Mouse (Mus musculus): Measurements from ENCODE around the gene Hist1h4d. TPM values are rescaled to one million over a fixed set of nuclear protein-coding genes. Genes with fewer than 3 reads are reported as not detected.
"Not testable (repeated sequence)": the region's sequence is repeated elsewhere in the genome, so short reads cannot be mapped to it uniquely, and the experiment has no call there.

The Hist1h4d gene
- polyA plus RNA-seq, 1 experiment = not detected

- Histone ChIP-seq H3K27ac (ENCODE audit: insufficient read depth, low read depth, low read length) (peak within 1 kb of the TSS; percentile 82), H3K4me1 (ENCODE audit: control insufficient read depth, insufficient read depth, low read length) (peaks cover 6% of the 10 kb centered on the region), H3K4me3 (ENCODE audit: insufficient read depth, low read depth, low read length) (peak within 1 kb of the TSS; percentile 67)
- under 1% methylated on average over 18 of the region's 18 CpGs for WGBS
- no peak for TF ChIP-seq CTCF (IDR thresholded peaks at IDR 0.05; ENCODE audit: insufficient read depth, low read depth, low read length)
- no peak for TF ChIP-seq POLR2A (IDR thresholded peaks at IDR 0.05; ENCODE audit: insufficient read depth, low read depth, low read length)
These were observed 6.0 kb upstream of the Hist1h4d start, which contains the start of gene Hist1h3d for GRCm38 (mm10) chr13:23575271-23575851. Gene Hist1h3d (plus strand): TSS chr13:23575763.

GRCm38 (mm10) chr13:23575864-23576313 lies 5.5 kb upstream of the Hist1h4d start:
- peak overlapping the region; percentile 67 for H3K4me3 ChIP-seq (ENCODE audit: insufficient read depth, low read depth, low read length)
- peak overlapping the region; percentile 82 for H3K27ac ChIP-seq (ENCODE audit: insufficient read depth, low read depth, low read length)
- WGBS = 2% methylated on average over 15 of the region's 40 CpGs
- not testable (repeated sequence) for H3K4me1 ChIP-seq (ENCODE audit: control insufficient read depth, insufficient read depth, low read length)

GRCm38 (mm10) chr13:23576351-23576881 lies 5.0 kb upstream of the Hist1h4d start:
- Histone ChIP-seq H3K4me3 (ENCODE audit: insufficient read depth, low read depth, low read length) (peak overlapping the region; percentile 14; the same call in 1 of the 2 replicates), H3K4me1 (ENCODE audit: control insufficient read depth, insufficient read depth, low read length) (peaks cover 6% of the 10 kb centered on the region), H3K27ac (ENCODE audit: insufficient read depth, low read depth, low read length) (no peak overlapping the region)
- no peak for TF ChIP-seq POLR2A (IDR thresholded peaks at IDR 0.05; ENCODE audit: insufficient read depth, low read depth, low read length)
- no peak for TF ChIP-seq CTCF (IDR thresholded peaks at IDR 0.05; ENCODE audit: insufficient read depth, low read depth, low read length)
- 26% methylated on average over 7 of the region's 7 CpGs for WGBS

- Histone ChIP-seq H3K27ac (ENCODE audit: insufficient read depth, low read depth, low read length) (no peak overlapping the region), H3K4me3 (ENCODE audit: insufficient read depth, low read depth, low read length) (no peak overlapping the region), H3K4me1 (ENCODE audit: control insufficient read depth, insufficient read depth, low read length) (peaks cover 6% of the 10 kb centered on the region)
- 52% methylated on average over 6 of the region's 6 CpGs for WGBS
- TF ChIP-seq POLR2A (IDR thresholded peaks at IDR 0.05; ENCODE audit: insufficient read depth, low read depth, low read length) (no peak), CTCF (IDR thresholded peaks at IDR 0.05; ENCODE audit: insufficient read depth, low read depth, low read length) (no peak)
These were observed 4.3 kb upstream of the Hist1h4d start for GRCm38 (mm10) chr13:23576906-23577639.

GRCm38 (mm10) chr13:23577835-23578234 lies 3.6 kb upstream of the Hist1h4d start:
- TF ChIP-seq CTCF (IDR thresholded peaks at IDR 0.05; ENCODE audit: insufficient read depth, low read depth, low read length) = no peak
- no peak for TF ChIP-seq POLR2A (IDR thresholded peaks at IDR 0.05; ENCODE audit: insufficient read depth, low read depth, low read length)
- no peak overlapping the region for H3K27ac ChIP-seq (ENCODE audit: insufficient read depth, low read depth, low read length)
- H3K4me3 ChIP-seq (ENCODE audit: insufficient read depth, low read depth, low read length) = no peak overlapping the region
- WGBS = 92% methylated on average over 1 of the region's 1 CpGs
- H3K4me1 ChIP-seq (ENCODE audit: control insufficient read depth, insufficient read depth, low read length) = peaks cover 8% of the 10 kb centered on the region

- Histone ChIP-seq H3K4me3 (ENCODE audit: insufficient read depth, low read depth, low read length) (no peak overlapping the region; the same call in 1 of the 2 replicates), H3K4me1 (ENCODE audit: control insufficient read depth, insufficient read depth, low read length) (peaks cover 3% of the 10 kb centered on the region; the same call in 1 of the 2 replicates), H3K27ac (ENCODE audit: insufficient read depth, low read depth, low read length) (peak overlapping the region; percentile 45; the same call in 1 of the 2 replicates)
- WGBS = 13% methylated on average over 6 of the region's 6 CpGs
- TF ChIP-seq POLR2A (IDR thresholded peaks at IDR 0.05; ENCODE audit: insufficient read depth, low read depth, low read length) (no peak), CTCF (IDR thresholded peaks at IDR 0.05; ENCODE audit: insufficient read depth, low read depth, low read length) (no peak)
These were observed 1.0 kb downstream of the Hist1h4d start for GRCm38 (mm10) chr13:23582219-23583056.

- Histone ChIP-seq H3K4me3 (ENCODE audit: insufficient read depth, low read depth, low read length) (no peak overlapping the region), H3K4me1 (ENCODE audit: control insufficient read depth, insufficient read depth, low read length) (peaks cover 3% of the 10 kb centered on the region; the same call in 1 of the 2 replicates), H3K27ac (ENCODE audit: insufficient read depth, low read depth, low read length) (no peak overlapping the region)
- TF ChIP-seq CTCF (IDR thresholded peaks at IDR 0.05; ENCODE audit: insufficient read depth, low read depth, low read length) (no peak), POLR2A (IDR thresholded peaks at IDR 0.05; ENCODE audit: insufficient read depth, low read depth, low read length) (no peak)
These were observed 2.1 kb downstream of the Hist1h4d start for GRCm38 (mm10) chr13:23583387-23584068.

- Histone ChIP-seq H3K27ac (ENCODE audit: insufficient read depth, low read depth, low read length) (peak overlapping the region; percentile 51; the same call in 1 of the 2 replicates), H3K4me3 (ENCODE audit: insufficient read depth, low read depth, low read length) (no peak overlapping the region), H3K4me1 (ENCODE audit: control insufficient read depth, insufficient read depth, low read length) (peaks cover 3% of the 10 kb centered on the region; the same call in 1 of the 2 replicates)
- TF ChIP-seq POLR2A (IDR thresholded peaks at IDR 0.05; ENCODE audit: insufficient read depth, low read depth, low read length) (no peak), CTCF (IDR thresholded peaks at IDR 0.05; ENCODE audit: insufficient read depth, low read depth, low read length) (no peak)
These were observed 2.9 kb downstream of the Hist1h4d start for GRCm38 (mm10) chr13:23584331-23584730.

Measured in olfactory bulb, adult 2 months (tissue).